Mouse (Mus musculus): ENCODE results near the gene Rnf5. TPM values are rescaled to one million over a fixed set of nuclear protein-coding genes. Genes with fewer than 3 reads are reported as not detected.

Rnf5 gene
- 90.9 and 133 TPM in 2 replicates for polyA plus RNA-seq (2015; fragmentation: Nextera tagmentation; extraction: Ambion mirVana)

GRCm38 (mm10) chr17:34603375-34604060, at the start of gene Rnf5:
Gene Rnf5, minus strand, starts transcription at chr17:34603690.

GRCm38 (mm10) chr17:34646906-34647787, 43.7 kb upstream of the Rnf5 start, which contains the start of gene Atf6b:
Gene Atf6b, plus strand, starts transcription at chr17:34647146.

GRCm38 (mm10) chr17:34644608-34645007, 41.1 kb upstream of the Rnf5 start, which contains the start of gene Fkbpl:
Gene Fkbpl, plus strand, starts transcription at chr17:34644764.

GRCm38 (mm10) chr17:34629221-34629751, 25.8 kb upstream of the Rnf5 start, which contains the start of gene Prrt1:
Gene Prrt1, plus strand, starts transcription at chr17:34629533.

GRCm38 (mm10) chr17:34627943-34628643, 24.6 kb upstream of the Rnf5 start, which contains the start of gene Ppt2:
Gene Ppt2, minus strand, starts transcription at chr17:34628510.

GRCm38 (mm10) chr17:34615871-34616270, 12.4 kb upstream of the Rnf5 start, which contains the start of gene Egfl8:
Gene Egfl8, minus strand, starts transcription at chr17:34615971.

GRCm38 (mm10) chr17:34604061-34604508, 595 bp upstream of the Rnf5 start, which contains the start of gene Agpat1:
Gene Agpat1, plus strand, starts transcription at chr17:34604262.

GRCm38 (mm10) chr17:34597566-34598095, 5.9 kb downstream of the Rnf5 start, which contains the start of gene Ager:
Gene Ager, plus strand, starts transcription at chr17:34597862.

GRCm38 (mm10) chr17:34591029-34591993, 12.2 kb downstream of the Rnf5 start, which contains the start of gene Pbx2:
Gene Pbx2, plus strand, starts transcription at chr17:34591266.

GRCm38 (mm10) chr17:34589681-34590101, 13.8 kb downstream of the Rnf5 start, which contains the start of gene Gpsm3:
Gene Gpsm3, plus strand, starts transcription at chr17:34589806.

GRCm38 (mm10) chr17:34564003-34564421, 39.5 kb downstream of the Rnf5 start, which contains the start of gene Notch4:
Gene Notch4, plus strand, starts transcription at chr17:34564268.

Other genes with a start within 250 kb of the Rnf5 start
- gene Btnl2, start 248.9 kb downstream of the Rnf5 start, polyA plus RNA-seq (2015; fragmentation: Nextera tagmentation; extraction: Ambion mirVana), result 0.12 and 0.22 TPM in 2 replicates
- gene Btnl1, start 226.6 kb downstream of the Rnf5 start, polyA plus RNA-seq (2015; fragmentation: Nextera tagmentation; extraction: Ambion mirVana), result not detected in 2 replicates
- gene BC051142, start 204.9 kb downstream of the Rnf5 start, polyA plus RNA-seq (2015; fragmentation: Nextera tagmentation; extraction: Ambion mirVana), result 1.4 and 2.6 TPM in 2 replicates
- gene Btnl4, start 126.4 kb downstream of the Rnf5 start, polyA plus RNA-seq (2015; fragmentation: Nextera tagmentation; extraction: Ambion mirVana), result not detected in 2 replicates
- not detected in 2 replicates for gene Btnl6, start 86.3 kb downstream of the Rnf5 start, polyA plus RNA-seq (2015; fragmentation: Nextera tagmentation; extraction: Ambion mirVana)
- 3.0 and 5.0 TPM in 2 replicates for gene Notch4, start 39.4 kb downstream of the Rnf5 start, polyA plus RNA-seq (2015; fragmentation: Nextera tagmentation; extraction: Ambion mirVana)
- gene Gpsm3, start 13.9 kb downstream of the Rnf5 start, polyA plus RNA-seq (2015; fragmentation: Nextera tagmentation; extraction: Ambion mirVana), result 15.0 TPM in 2 replicates
- 6.1 and 6.8 TPM in 2 replicates for gene Pbx2, start 12.4 kb downstream of the Rnf5 start, polyA plus RNA-seq (2015; fragmentation: Nextera tagmentation; extraction: Ambion mirVana)
- 4.4 and 5.1 TPM in 2 replicates for gene Ager, start 5.8 kb downstream of the Rnf5 start, polyA plus RNA-seq (2015; fragmentation: Nextera tagmentation; extraction: Ambion mirVana)
- gene Agpat1, start 572 bp upstream of the Rnf5 start, polyA plus RNA-seq (2015; fragmentation: Nextera tagmentation; extraction: Ambion mirVana), result 43.8 and 58.6 TPM in 2 replicates
- gene Egfl8, start 12.3 kb upstream of the Rnf5 start, polyA plus RNA-seq (2015; fragmentation: Nextera tagmentation; extraction: Ambion mirVana), result 11.5 and 18.6 TPM in 2 replicates
- 25.5 and 34.3 TPM in 2 replicates for gene Ppt2, start 24.8 kb upstream of the Rnf5 start, polyA plus RNA-seq (2015; fragmentation: Nextera tagmentation; extraction: Ambion mirVana)
- 1.3 and 2.2 TPM in 2 replicates for gene Prrt1, start 25.8 kb upstream of the Rnf5 start, polyA plus RNA-seq (2015; fragmentation: Nextera tagmentation; extraction: Ambion mirVana)
- 13.8 and 17.8 TPM in 2 replicates for gene Fkbpl, start 41.1 kb upstream of the Rnf5 start, polyA plus RNA-seq (2015; fragmentation: Nextera tagmentation; extraction: Ambion mirVana)
- gene Atf6b, start 43.5 kb upstream of the Rnf5 start, polyA plus RNA-seq (2015; fragmentation: Nextera tagmentation; extraction: Ambion mirVana), result 34.1 and 43.4 TPM in 2 replicates
- gene Tnxb, start 66.8 kb upstream of the Rnf5 start, polyA plus RNA-seq (2015; fragmentation: Nextera tagmentation; extraction: Ambion mirVana), result 10.3 and 10.4 TPM in 2 replicates
- 182 and 224 TPM in 2 replicates for gene C4b, start 140.2 kb upstream of the Rnf5 start, polyA plus RNA-seq (2015; fragmentation: Nextera tagmentation; extraction: Ambion mirVana)
- gene Cyp21a1, start 200.9 kb upstream of the Rnf5 start, polyA plus RNA-seq (2015; fragmentation: Nextera tagmentation; extraction: Ambion mirVana), result 2,316 and 6,586 TPM in 2 replicates
- gene Stk19, start 233.3 kb upstream of the Rnf5 start, polyA plus RNA-seq (2015; fragmentation: Nextera tagmentation; extraction: Ambion mirVana), result 37.9 and 41.1 TPM in 2 replicates
- gene Dxo, start 233.3 kb upstream of the Rnf5 start, polyA plus RNA-seq (2015; fragmentation: Nextera tagmentation; extraction: Ambion mirVana), result 34.6 and 62.4 TPM in 2 replicates
- gene Skiv2l, start 246.5 kb upstream of the Rnf5 start, polyA plus RNA-seq (2015; fragmentation: Nextera tagmentation; extraction: Ambion mirVana), result 23.8 and 36.5 TPM in 2 replicates
- 56.9 and 73.9 TPM in 2 replicates for gene Nelfe, start 246.7 kb upstream of the Rnf5 start, polyA plus RNA-seq (2015; fragmentation: Nextera tagmentation; extraction: Ambion mirVana)

Measured in adrenal gland, postnatal 0 days (tissue).